Mouse (Mus musculus) liver, embryonic 14.5 days (tissue): ENCODE measurements around the gene Casc3.

Source experiments
- CTCF ChIP-seq: IDR thresholded peaks from 2 replicates; pipeline ENCODE4 v1.5.1; 2016; ENCODE audit warnings: antibody characterized with exemption, low read depth, control low read depth
- EP300 ChIP-seq: IDR thresholded peaks from 2 replicates; pipeline ENCODE4 v1.6.1; 2016; ENCODE audit warnings: antibody characterized with exemption, low read depth

GRCm38 (mm10) chr11:98846016-98846415, 41.3 kb downstream of the Casc3 start:
- 0 out of 2 replicates have a peak, but pooled peaks have one; percentile 2 for TF ChIP-seq CTCF
- TF ChIP-seq EP300 = no peak
